Mouse (Mus musculus) stomach, postnatal 0 days (tissue): Measurements from ENCODE around the gene Atp4b.

ENCODE experiments used
- CTCF ChIP-seq: IDR thresholded peaks from 2 replicates; pipeline ENCODE4 v1.5.1; 2016; ENCODE audit warnings: antibody characterized with exemption, low read depth, mild to moderate bottlenecking, moderate library complexity
- EP300 ChIP-seq: optimal IDR thresholded peaks from 2 replicates; pipeline ENCODE3; 2016; ENCODE audit warnings: antibody characterized with exemption

- TF ChIP-seq CTCF (no peak), EP300 (no peak)
These were observed 33.8 kb upstream of the Atp4b start for GRCm38 (mm10) chr8:13430412-13430811.
